Mouse (Mus musculus) granulocyte monocyte progenitor cell, adult 5-6 weeks (primary cell): ENCODE results near the gene Nfkbib. TPM values are rescaled to one million over a fixed set of nuclear protein-coding genes. Genes with fewer than 3 reads are reported as not detected.
A peak's percentile ranks its signal among the peaks of the same experiment; 100 is the strongest.

Source experiments
- ATAC-seq: replicated peaks from 2 replicates; pipeline ENCODE4 v1.8.0; 2016; ENCODE audit warnings: mild to moderate bottlenecking, moderate TSS enrichment, inconsistent platforms; ENCODE audit not compliant: poor library complexity, severe bottlenecking
- total RNA-seq, 2 experiments: library from RNA; stranded (forward) in 1 of 2; stranded (reverse) in 1 of 2; fragments of 200-712, 200-1000 nt in 1 of 2; fragments of >200 nt in 1 of 2; fragmentation: Nextera tagmentation in 1 of 2; gene quantifications; 2 replicates each; pipeline ENCODE4 v1.2.3; 2014 to 2017

Gene Nfkbib
- total RNA-seq, 2 experiments from 2014 or later, result 24.1 to 36.0 TPM

- ATAC-seq, result peak; percentile 95
Measured at GRCm38 (mm10) chr7:28726600-28726999, 40.7 kb downstream of the Nfkbib start.

GRCm38 (mm10) chr7:28724613-28725012, 42.7 kb downstream of the Nfkbib start:
- no peak for ATAC-seq

- ATAC-seq, result peak; percentile 85
Measured at GRCm38 (mm10) chr7:28722079-28722478, 45.2 kb downstream of the Nfkbib start.

GRCm38 (mm10) chr7:28720753-28721537, 46.4 kb downstream of the Nfkbib start:
- ATAC-seq, result no peak

GRCm38 (mm10) chr7:28719650-28720049, 47.7 kb downstream of the Nfkbib start:
- no peak for ATAC-seq

GRCm38 (mm10) chr7:28719159-28719558, 48.2 kb downstream of the Nfkbib start:
- ATAC-seq, result no peak

GRCm38 (mm10) chr7:28717726-28718125, 49.6 kb downstream of the Nfkbib start:
- ATAC-seq, result no peak

- peak; percentile 93 for ATAC-seq
Measured at GRCm38 (mm10) chr7:28716590-28717281, 50.6 kb downstream of the Nfkbib start, which contains the start of gene Fbxo17. Gene Fbxo17 (plus strand): TSS chr7:28716804.

GRCm38 (mm10) chr7:28715598-28715997, 51.7 kb downstream of the Nfkbib start:
- no peak for ATAC-seq

- no peak for ATAC-seq
Measured at GRCm38 (mm10) chr7:28714667-28715066, 52.6 kb downstream of the Nfkbib start.

- no peak for ATAC-seq
Measured at GRCm38 (mm10) chr7:28710962-28711361, 56.4 kb downstream of the Nfkbib start.

- ATAC-seq, result peak; percentile 97
Measured at GRCm38 (mm10) chr7:28709454-28709853, 57.9 kb downstream of the Nfkbib start.

Other genes with a start within 250 kb of the Nfkbib start
- gene Ifnl3, start 244.7 kb downstream of the Nfkbib start, total RNA-seq (2014; fragmentation: Nextera tagmentation), result not detected in 2 replicates
- not detected in 2 replicates for gene Ifnl3, start 244.7 kb downstream of the Nfkbib start, total RNA-seq (2017)
- not detected in 2 replicates for gene Sycn, start 226.6 kb downstream of the Nfkbib start, total RNA-seq (2014; fragmentation: Nextera tagmentation)
- gene Sycn, start 226.6 kb downstream of the Nfkbib start, total RNA-seq (2017), result not detected in 2 replicates
- not detected in 2 replicates for gene Nccrp1, start 220.3 kb downstream of the Nfkbib start, total RNA-seq (2014; fragmentation: Nextera tagmentation)
- gene Nccrp1, start 220.3 kb downstream of the Nfkbib start, total RNA-seq (2017), result not detected in 2 replicates
- gene Samd4b, start 169.4 kb downstream of the Nfkbib start, total RNA-seq (2014; fragmentation: Nextera tagmentation), result 17.5 and 25.0 TPM in 2 replicates
- gene Samd4b, start 169.4 kb downstream of the Nfkbib start, total RNA-seq (2017), result 3.4 and 3.9 TPM in 2 replicates
- 3.2 and 3.7 TPM in 2 replicates for gene Pak4, start 169.3 kb downstream of the Nfkbib start, total RNA-seq (2014; fragmentation: Nextera tagmentation)
- gene Pak4, start 169.3 kb downstream of the Nfkbib start, total RNA-seq (2017), result 3.4 and 6.4 TPM in 2 replicates
- gene Acp7, start 136.2 kb downstream of the Nfkbib start, total RNA-seq (2014; fragmentation: Nextera tagmentation), result not detected in 2 replicates
- gene Acp7, start 136.2 kb downstream of the Nfkbib start, total RNA-seq (2017), result not detected in 2 replicates
- 4.3 TPM in 1 of 2 replicates, not detected in the other for gene Fbxo27, start 74.7 kb downstream of the Nfkbib start, total RNA-seq (2014; fragmentation: Nextera tagmentation)
- 0.17 TPM in 1 of 2 replicates, not detected in the other for gene Fbxo27, start 74.7 kb downstream of the Nfkbib start, total RNA-seq (2017)
- gene Fbxo17, start 50.7 kb downstream of the Nfkbib start, total RNA-seq (2014; fragmentation: Nextera tagmentation), result 1.3 and 3.3 TPM in 2 replicates
- 1.3 and 2.1 TPM in 2 replicates for gene Fbxo17, start 50.7 kb downstream of the Nfkbib start, total RNA-seq (2017)
- 125 and 177 TPM in 2 replicates for gene Mrps12, start 25.7 kb downstream of the Nfkbib start, total RNA-seq (2014; fragmentation: Nextera tagmentation)
- 33.2 and 41.8 TPM in 2 replicates for gene Mrps12, start 25.7 kb downstream of the Nfkbib start, total RNA-seq (2017)
- gene Sars2, start 25.5 kb downstream of the Nfkbib start, total RNA-seq (2014; fragmentation: Nextera tagmentation), result 19.6 and 21.6 TPM in 2 replicates
- gene Sars2, start 25.5 kb downstream of the Nfkbib start, total RNA-seq (2017), result 10.4 and 12.4 TPM in 2 replicates
- gene Ccer2, start 11.3 kb downstream of the Nfkbib start, total RNA-seq (2014; fragmentation: Nextera tagmentation), result not detected in 2 replicates
- gene Ccer2, start 11.3 kb downstream of the Nfkbib start, total RNA-seq (2017), result not detected in 2 replicates
- 49.5 and 50.5 TPM in 2 replicates for gene Sirt2, start 777 bp downstream of the Nfkbib start, total RNA-seq (2014; fragmentation: Nextera tagmentation)
- gene Sirt2, start 777 bp downstream of the Nfkbib start, total RNA-seq (2017), result 13.9 and 28.8 TPM in 2 replicates
- 67.9 and 72.3 TPM in 2 replicates for gene Rinl, start 21.5 kb upstream of the Nfkbib start, total RNA-seq (2014; fragmentation: Nextera tagmentation)
- gene Rinl, start 21.5 kb upstream of the Nfkbib start, total RNA-seq (2017), result 55.9 and 75.5 TPM in 2 replicates
- 466 and 510 TPM in 2 replicates for gene Hnrnpl, start 41.0 kb upstream of the Nfkbib start, total RNA-seq (2014; fragmentation: Nextera tagmentation)
- 276 and 296 TPM in 2 replicates for gene Hnrnpl, start 41.0 kb upstream of the Nfkbib start, total RNA-seq (2017)
- gene Ech1, start 57.7 kb upstream of the Nfkbib start, total RNA-seq (2014; fragmentation: Nextera tagmentation), result 125 and 134 TPM in 2 replicates
- gene Ech1, start 57.7 kb upstream of the Nfkbib start, total RNA-seq (2017), result 76.3 and 99.3 TPM in 2 replicates
- 20.5 and 20.8 TPM in 2 replicates for gene Lgals4, start 66.3 kb upstream of the Nfkbib start, total RNA-seq (2014; fragmentation: Nextera tagmentation)
- 3.9 and 6.6 TPM in 2 replicates for gene Lgals4, start 66.3 kb upstream of the Nfkbib start, total RNA-seq (2017)
- gene Lgals7, start 96.3 kb upstream of the Nfkbib start, total RNA-seq (2014; fragmentation: Nextera tagmentation), result not detected in 2 replicates
- not detected in 2 replicates for gene Lgals7, start 96.3 kb upstream of the Nfkbib start, total RNA-seq (2017)
- gene Capn12, start 113.9 kb upstream of the Nfkbib start, total RNA-seq (2014; fragmentation: Nextera tagmentation), result not detected in 2 replicates
- gene Capn12, start 113.9 kb upstream of the Nfkbib start, total RNA-seq (2017), result 0.13 TPM in 1 of 2 replicates, not detected in the other
- 85.8 and 94.3 TPM in 2 replicates for gene Actn4, start 194.8 kb upstream of the Nfkbib start, total RNA-seq (2014; fragmentation: Nextera tagmentation)
- gene Actn4, start 194.8 kb upstream of the Nfkbib start, total RNA-seq (2017), result 40.2 and 47.1 TPM in 2 replicates
- 474 TPM in 2 replicates for gene Eif3k, start 214.4 kb upstream of the Nfkbib start, total RNA-seq (2014; fragmentation: Nextera tagmentation)
- gene Eif3k, start 214.4 kb upstream of the Nfkbib start, total RNA-seq (2017), result 400 and 462 TPM in 2 replicates
- gene Map4k1, start 214.5 kb upstream of the Nfkbib start, total RNA-seq (2014; fragmentation: Nextera tagmentation), result 46.1 and 62.3 TPM in 2 replicates
- gene Map4k1, start 214.5 kb upstream of the Nfkbib start, total RNA-seq (2017), result 42.4 and 48.7 TPM in 2 replicates